Mouse (Mus musculus): ENCODE results near the gene Banf1.

GRCm38 (mm10) chr19:5367455-5367854 is 487 bp upstream of the Banf1 start:
- TF ChIP-seq TAL1 (IDR thresholded peaks at IDR 0.05; ENCODE audit: low read length) (no peak), GATA1 (IDR thresholded peaks at IDR 0.05; ENCODE audit: low read length) (no peak)
